Mouse (Mus musculus): Measurements from ENCODE around the gene Pthlh.
"Not testable (repeated sequence)": the region's sequence is repeated elsewhere in the genome, so short reads cannot be mapped to it uniquely, and the experiment has no call there.

The Pthlh gene

GRCm38 (mm10) chr6:147263587-147264565 lies at the start of gene Pthlh:
Gene Pthlh (minus strand): TSS chr6:147264183.
- peak; percentile 65 to 79 for DNase-seq

- no peak for DNase-seq
Observed at GRCm38 (mm10) chr6:147313331-147313730, 49.3 kb upstream of the Pthlh start.

GRCm38 (mm10) chr6:147310435-147310978 lies 46.5 kb upstream of the Pthlh start:
- DNase-seq = no peak

- no peak for DNase-seq
Observed at GRCm38 (mm10) chr6:147310035-147310434, 46.1 kb upstream of the Pthlh start.

- not testable (repeated sequence) for DNase-seq
Observed at GRCm38 (mm10) chr6:147304236-147304635, 40.3 kb upstream of the Pthlh start.

- DNase-seq = no peak
Observed at GRCm38 (mm10) chr6:147299607-147300006, 35.6 kb upstream of the Pthlh start.

GRCm38 (mm10) chr6:147279309-147279708 lies 15.3 kb upstream of the Pthlh start:
- DNase-seq = no peak

- DNase-seq = peak in 1 of 2 experiments; percentile 41
Observed at GRCm38 (mm10) chr6:147268143-147268790, 4.3 kb upstream of the Pthlh start.

GRCm38 (mm10) chr6:147266466-147266865 lies 2.5 kb upstream of the Pthlh start:
- DNase-seq = no peak

GRCm38 (mm10) chr6:147263178-147263577 lies 805 bp downstream of the Pthlh start:
- peak in 1 of 2 experiments; percentile 10 for DNase-seq

- no peak for DNase-seq
Observed at GRCm38 (mm10) chr6:147261616-147262015, 2.4 kb downstream of the Pthlh start.

GRCm38 (mm10) chr6:147260766-147261165 lies 3.2 kb downstream of the Pthlh start:
- no peak for DNase-seq

- no peak for DNase-seq
Observed at GRCm38 (mm10) chr6:147247782-147248181, 16.2 kb downstream of the Pthlh start.

GRCm38 (mm10) chr6:147244294-147244693 lies 19.7 kb downstream of the Pthlh start:
- DNase-seq = no peak

- no peak for DNase-seq
Observed at GRCm38 (mm10) chr6:147243655-147244054, 20.3 kb downstream of the Pthlh start.

GRCm38 (mm10) chr6:147241541-147241940 lies 22.4 kb downstream of the Pthlh start:
- DNase-seq = no peak

- DNase-seq = peak; percentile 29 to 78
Observed at GRCm38 (mm10) chr6:147240203-147240804, 23.7 kb downstream of the Pthlh start.

GRCm38 (mm10) chr6:147226696-147227095 lies 37.3 kb downstream of the Pthlh start:
- no peak for DNase-seq

- no peak for DNase-seq
Observed at GRCm38 (mm10) chr6:147219099-147219498, 44.9 kb downstream of the Pthlh start.

- DNase-seq = no peak
Observed at GRCm38 (mm10) chr6:147216156-147216555, 47.8 kb downstream of the Pthlh start.

GRCm38 (mm10) chr6:147207821-147208330 lies 56.1 kb downstream of the Pthlh start:
- no peak for DNase-seq

Measured in kidney, postnatal 36 days (tissue).